ENCODE assay signal across 8 mouse cellular contexts in genomic region chr11:85760486-85761141, GRCm38 (mm10).
DNase-seq lines count a peak whose midpoint lies in the region; ATAC-seq lines count a peak whose summit lies in the region.

No protein-coding gene starts in this region.

- H3K9me3 ChIP-seq in hindbrain, embryonic 14.5 days (ENCODE audit: control insufficient read depth, low read length): no peaks in the 10 kb centered on the region

- ATAC-seq in hindbrain, embryonic 14.5 days (ENCODE audit: low FRiP score): peak; percentile 60; the same call in 1 of the 2 replicates

- no peak overlapping the region for H3K4me3 ChIP-seq in hindbrain, embryonic 14.5 days (replicated peaks; ENCODE audit: low read length)

- H3K27ac ChIP-seq in hindbrain, embryonic 14.5 days: peak overlapping the region; percentile 51; the same call in 1 of the 2 replicates

- H3K36me3 ChIP-seq in hindbrain, embryonic 14.5 days (replicated peaks; ENCODE audit: control insufficient read depth, insufficient read depth): no peaks in the 10 kb centered on the region

- no peaks in the 10 kb centered on the region for H3K27me3 ChIP-seq in hindbrain, embryonic 14.5 days (ENCODE audit: control insufficient read depth, insufficient read depth, low read length)

- no peak overlapping the region for H3K4me2 ChIP-seq in hindbrain, embryonic 14.5 days (replicated peaks)

- intact Hi-C loops in left cerebral cortex, postnatal 25 days (cut with DNase I): no loop called here

- 23% methylated on average over 6 of the region's 6 CpGs for WGBS in hindbrain, embryonic 14.5 days

- no peak overlapping the region for H3K9ac ChIP-seq in hindbrain, embryonic 14.5 days

- H3K4me1 ChIP-seq in hindbrain, embryonic 14.5 days (replicated peaks; ENCODE audit: control insufficient read depth, insufficient read depth, low read length): peaks cover 18% of the 10 kb centered on the region

- peak; percentile 43 for DNase-seq in adrenal gland, adult 2 months
- DNase-seq in adrenal gland, adult 8-10 months: no peak
- DNase-seq in 3T3-L1 (ENCODE audit: low read depth, low spot score): peak; percentile 43
- peak; percentile 51 for DNase-seq in gastrocnemius, adult 18-20 months (ENCODE audit: low spot score)
- peak; percentile 38 for DNase-seq in hindbrain, embryonic 14.5 days (ENCODE audit: low spot score)
- peak; percentile 51 to 73 for DNase-seq in left cerebral cortex, postnatal 25 days (ENCODE audit: low spot score in 2 of 2)
- DNase-seq in ovary, adult 18-20 months (ENCODE audit: low spot score): peak; percentile 76
- DNase-seq in spleen, postnatal 10 days (ENCODE audit: low spot score in 2 of 2): no peak

Comparison
In these comparisons a context has a peak if more than half of its experiments do, and no peak if none do; other contexts are left out.
1. DNase-seq: peak in adrenal gland, adult 2 months (single experiment), 3T3-L1 (single experiment), gastrocnemius, adult 18-20 months (single experiment), hindbrain, embryonic 14.5 days (single experiment), left cerebral cortex, postnatal 25 days (2 of 2) and ovary, adult 18-20 months (single experiment); none in adrenal gland, adult 8-10 months (single experiment) and spleen, postnatal 10 days (0 of 2).